Mouse (Mus musculus): Measurements from ENCODE around the gene Tomm40l.

- TF ChIP-seq CTCF (conservative IDR thresholded peaks at IDR 0.05; ENCODE audit: insufficient read depth, insufficient read length, low read depth, low read length) (no peak), POLR2A (IDR thresholded peaks at IDR 0.05; ENCODE audit: low read depth, low read length) (no peak)
Measured at GRCm38 (mm10) chr1:171258921-171259320, 36.6 kb upstream of the Tomm40l start.

All from kidney, adult 2 months (tissue).